Mouse (Mus musculus) limb, embryonic 10.5 days (tissue): ENCODE results near the gene Fh1. TPM values are rescaled to one million over a fixed set of nuclear protein-coding genes. Genes with fewer than 3 reads are reported as not detected.

Experiments used
- DNase-seq: peaks from one replicate; pipeline ENCODE4 v3.0.0-alpha.2; 2017; ENCODE audit warnings: low spot score
- H3K27ac ChIP-seq: fragments of 300-500 bp; sonication (generic); 2 replicates; pipeline ENCODE4 v1.5.1; 2016; ENCODE audit warnings: mild to moderate bottlenecking
- H3K27me3 ChIP-seq: fragments of 300-500 bp; sonication (generic); 2 replicates; pipeline ENCODE4 v1.6.1; 2016; ENCODE audit warnings: low read depth, mild to moderate bottlenecking; ENCODE audit not compliant: poor library complexity, severe bottlenecking
- H3K36me3 ChIP-seq: fragments of 300-500 bp; sonication (generic); 2 replicates; pipeline ENCODE4 v1.6.1; 2016; ENCODE audit warnings: mild to moderate bottlenecking, moderate library complexity
- H3K4me1 ChIP-seq: fragments of 300-500 bp; sonication (generic); 2 replicates; pipeline ENCODE4 v1.6.1; 2016
- H3K4me3 ChIP-seq: fragments of 300-500 bp; sonication (generic); 2 replicates; pipeline ENCODE4 v1.5.1; 2016; ENCODE audit warnings: mild to moderate bottlenecking, moderate library complexity
- H3K9me3 ChIP-seq: fragments of 300-500 bp; sonication (generic); replicated peaks from 2 replicates; pipeline ENCODE4 v1.6.1; 2016; ENCODE audit warnings: mild to moderate bottlenecking
- WGBS: fragments of 180-500 bp; shearing (Covaris S2); methylation state at CpG from one replicate; pipeline ENCODE4 v1.1.7; 2016; 5-methylcytosine and 5-hydroxymethylcytosine counted together
- polyA plus RNA-seq: library from polyadenylated mRNA; unstranded; fragments of >200 nt; fragmentation: Nextera tagmentation; extraction: Ambion mirVana; gene quantifications from 2 replicates; pipeline ENCODE4 v1.2.1, GENCODE M21; 2016

Gene Fh1
- polyA plus RNA-seq, 1 experiment from 2014 or later = 117 TPM

DNA sequence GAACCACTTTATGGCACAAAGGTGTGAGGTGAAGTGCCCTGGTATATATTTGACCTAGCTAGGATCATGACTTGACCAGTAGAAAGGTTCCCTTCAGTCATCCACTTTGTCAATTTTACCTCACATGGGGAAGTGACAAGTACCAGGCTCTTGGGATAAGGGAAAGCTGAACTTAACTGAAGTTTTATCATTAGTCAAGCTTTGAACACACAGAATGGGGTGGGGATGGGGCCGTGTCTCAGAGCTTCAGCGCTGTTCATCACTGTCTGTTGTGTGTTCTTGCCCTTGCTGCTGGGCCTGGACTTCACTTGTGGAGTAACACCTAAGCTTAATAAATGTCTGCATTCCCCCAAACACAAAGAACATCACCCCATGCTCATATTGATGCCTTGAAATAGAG, 63.1 kb downstream of the Fh1 start:
- H3K27ac ChIP-seq = no peak overlapping the region
- H3K4me1 ChIP-seq = 0 out of 2 replicates have a peak, but pooled peaks cover 5% of the 10 kb centered on the region
- H3K36me3 ChIP-seq = no peaks in the 10 kb centered on the region
- no peak overlapping the region for H3K4me3 ChIP-seq
- no peaks in the 10 kb centered on the region for H3K9me3 ChIP-seq
- 91% methylated on average over 2 of the region's 2 CpGs for WGBS
- H3K27me3 ChIP-seq = no peaks in the 10 kb centered on the region
- DNase-seq = no peak

DNA sequence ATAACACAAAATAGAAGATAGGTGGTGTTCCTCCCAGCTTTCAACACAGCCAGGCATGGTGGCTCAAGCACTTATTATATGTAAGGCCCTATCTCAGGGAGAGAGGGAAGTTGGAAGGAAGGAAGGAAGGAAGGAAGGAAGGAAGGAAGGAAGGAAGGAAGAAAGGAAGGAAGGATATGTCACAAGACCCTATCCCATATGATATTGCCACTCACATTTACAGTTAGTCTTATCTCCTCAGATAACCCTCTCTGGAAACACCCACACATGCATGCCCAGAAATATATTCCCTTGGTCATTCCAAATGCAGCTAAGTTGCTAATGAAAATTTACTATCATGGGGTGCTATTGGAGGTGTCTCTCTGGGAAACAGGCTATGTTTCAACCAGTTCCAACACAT, 63.6 kb downstream of the Fh1 start:
- no peaks in the 10 kb centered on the region for H3K36me3 ChIP-seq
- H3K27ac ChIP-seq = no peak overlapping the region
- H3K27me3 ChIP-seq = no peaks in the 10 kb centered on the region
- no peak overlapping the region for H3K4me3 ChIP-seq
- H3K9me3 ChIP-seq = no peaks in the 10 kb centered on the region
- DNase-seq = no peak
- 0 out of 2 replicates have a peak, but pooled peaks cover 5% of the 10 kb centered on the region for H3K4me1 ChIP-seq

DNA sequence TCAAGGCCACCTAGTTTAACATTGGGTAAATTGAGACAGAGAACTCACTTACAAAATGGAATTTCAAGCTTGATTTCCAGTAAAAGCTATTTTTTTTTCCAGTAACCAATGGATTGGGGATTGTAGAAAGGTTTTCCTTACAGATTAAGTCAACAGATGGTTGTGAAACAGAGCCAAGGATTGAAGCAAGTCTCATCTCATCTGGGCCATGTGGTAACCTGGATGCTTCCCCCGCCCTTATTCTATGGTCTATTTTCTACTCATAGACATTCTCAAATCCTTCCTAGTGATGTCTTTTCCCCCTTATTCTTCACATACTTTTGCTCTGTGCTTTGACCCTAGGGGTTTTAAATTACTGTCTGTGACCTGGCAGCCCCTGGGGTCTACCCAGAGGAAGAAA, 70.8 kb downstream of the Fh1 start:
- H3K36me3 ChIP-seq = no peaks in the 10 kb centered on the region
- H3K9me3 ChIP-seq = no peaks in the 10 kb centered on the region
- WGBS = 96% methylated on average over 1 of the region's 1 CpGs
- no peak overlapping the region for H3K27ac ChIP-seq
- DNase-seq = no peak
- no peaks in the 10 kb centered on the region for H3K4me1 ChIP-seq
- H3K27me3 ChIP-seq = no peaks in the 10 kb centered on the region
- H3K4me3 ChIP-seq = no peak overlapping the region

DNA sequence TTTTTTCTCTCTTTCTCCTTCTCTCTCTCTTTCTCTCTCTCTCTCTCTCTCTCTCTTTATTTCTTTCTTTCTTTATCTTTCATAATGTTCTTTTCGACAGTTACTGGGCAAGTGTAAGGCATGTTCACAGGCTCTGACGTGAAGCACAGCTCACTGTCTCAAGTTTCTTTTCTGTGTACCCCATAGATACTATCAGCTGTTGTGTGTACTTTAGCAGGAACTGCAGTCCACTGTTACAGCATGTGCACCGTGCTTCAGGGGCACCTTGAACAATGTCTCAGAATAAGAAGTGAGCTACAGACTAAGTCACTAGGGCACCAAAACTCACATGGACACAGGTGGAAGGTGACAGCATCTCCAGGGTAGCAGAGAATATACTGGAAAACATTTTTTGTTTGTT, 73.0 kb downstream of the Fh1 start:
- Histone ChIP-seq H3K4me1 (no peaks in the 10 kb centered on the region), H3K36me3 (no peaks in the 10 kb centered on the region), H3K27me3 (no peaks in the 10 kb centered on the region), H3K9me3 (no peaks in the 10 kb centered on the region), H3K4me3 (no peak overlapping the region), H3K27ac (no peak overlapping the region)
- 86% methylated on average over 3 of the region's 3 CpGs for WGBS
- no peak for DNase-seq

DNA sequence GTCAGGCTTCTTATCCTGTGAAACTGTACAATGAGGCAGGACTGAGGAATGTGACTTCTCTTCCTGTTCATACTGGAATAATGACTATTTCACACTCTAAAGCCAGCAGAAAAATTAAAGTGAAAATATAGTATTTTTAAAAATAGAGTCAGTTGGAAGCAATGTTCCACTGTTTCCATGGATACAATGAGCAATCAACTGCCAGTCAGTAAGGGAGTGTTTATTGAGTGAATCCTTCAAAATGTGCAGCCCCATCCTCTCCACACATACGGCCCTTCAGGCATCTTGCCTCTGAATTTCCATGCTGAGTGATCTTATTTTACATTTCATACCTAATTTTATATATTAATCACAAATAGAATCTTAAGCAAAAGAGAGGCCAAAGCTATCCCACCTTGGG, 74.8 kb downstream of the Fh1 start:
- Histone ChIP-seq H3K4me1 (no peaks in the 10 kb centered on the region), H3K36me3 (no peaks in the 10 kb centered on the region), H3K4me3 (no peak overlapping the region), H3K27ac (no peak overlapping the region), H3K9me3 (no peaks in the 10 kb centered on the region), H3K27me3 (no peaks in the 10 kb centered on the region)
- 83% methylated on average over 1 of the region's 1 CpGs for WGBS
- no peak for DNase-seq

Other genes starting within 250 kb of the Fh1 start
- gene Rgs7, start 133.1 kb downstream of the Fh1 start, polyA plus RNA-seq = 0.06 TPM in 1 of 2 replicates, not detected in the other
- gene Kmo, start 5.3 kb downstream of the Fh1 start, polyA plus RNA-seq = 0.15 TPM in 1 of 2 replicates, not detected in the other
- 10.3 and 11.5 TPM in 2 replicates for gene Opn3, start 67.1 kb upstream of the Fh1 start, polyA plus RNA-seq
- 3.5 and 4.2 TPM in 2 replicates for gene Chml, start 67.3 kb upstream of the Fh1 start, polyA plus RNA-seq
- not detected in 2 replicates for gene Wdr64, start 73.0 kb upstream of the Fh1 start, polyA plus RNA-seq